In the genomic region with DNA sequence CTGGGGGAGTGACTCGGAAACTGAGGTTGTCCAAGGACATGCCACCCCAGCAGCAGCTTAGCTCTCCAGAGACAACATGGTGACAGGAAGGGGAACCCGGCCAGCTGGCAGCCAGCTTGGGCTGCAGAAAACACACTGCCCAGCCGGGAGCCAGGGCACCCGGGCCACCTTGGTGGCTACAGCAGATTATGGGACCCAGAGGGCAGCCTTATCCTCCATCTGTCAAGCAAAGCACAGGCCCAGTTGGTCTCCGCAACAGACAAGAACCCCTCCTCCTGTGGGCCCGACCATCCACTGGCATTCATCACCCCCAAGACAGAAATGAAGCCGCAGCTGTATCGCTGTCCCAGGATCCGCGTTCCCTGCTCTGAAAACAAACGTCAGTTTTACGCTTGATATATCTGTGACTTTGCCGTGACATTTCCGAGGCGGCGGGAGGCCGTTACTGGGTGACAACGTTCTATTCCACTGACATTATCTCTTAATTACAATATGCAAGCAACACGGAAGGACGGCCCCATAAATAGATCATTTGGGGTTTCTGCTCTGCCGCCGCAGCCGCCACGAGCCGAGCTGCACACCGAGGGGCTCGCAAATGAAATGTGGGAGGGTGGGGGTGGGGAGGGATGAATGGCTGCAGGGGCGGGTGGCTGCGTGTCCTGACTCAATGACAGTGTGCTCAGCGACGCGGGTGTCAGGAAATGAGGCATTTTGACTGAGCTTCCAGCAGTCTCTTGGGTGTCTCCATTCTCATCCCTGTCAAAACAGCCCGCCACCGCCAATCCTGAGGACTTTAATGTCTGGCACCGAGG, we compare ENCODE assay signal across 7 mouse cellular contexts.
DNase-seq lines count a peak whose midpoint lies in the region; ATAC-seq and TF ChIP-seq lines count a peak whose summit lies in the region.

No protein-coding gene starts in this region.

- H3K9ac ChIP-seq in intestine, embryonic 15.5 days: no peak overlapping the region
- no peak overlapping the region for H3K9ac ChIP-seq in liver, embryonic 14.5 days (replicated peaks)
- H3K9ac ChIP-seq in neural tube, embryonic 11.5 days (ENCODE audit: low read length): no peak overlapping the region

- TF ChIP-seq EP300 in liver, embryonic 14.5 days (IDR thresholded peaks at IDR 0.05; ENCODE audit: low read depth): no peak

- H3K4me3 ChIP-seq in bone marrow, adult 2 months (replicated peaks; ENCODE audit: control insufficient read depth, low read depth, low read length): peak overlapping the region; percentile 11
- peak overlapping the region; percentile 3; the same call in 1 of the 2 replicates for H3K4me3 ChIP-seq in intestine, embryonic 15.5 days (replicated peaks)
- H3K4me3 ChIP-seq in liver, embryonic 14.5 days (ENCODE audit: insufficient read depth in 1 of 2, low read depth in 2 of 2, low read length in 2 of 2): no peak overlapping the region
- no peak overlapping the region for H3K4me3 ChIP-seq in neural tube, embryonic 11.5 days (ENCODE audit: low read depth, low read length)

- no peak for ATAC-seq in intestine, embryonic 15.5 days
- ATAC-seq in liver, embryonic 14.5 days (ENCODE audit: insufficient read depth): no peak
- ATAC-seq in neural tube, embryonic 11.5 days (ENCODE audit: insufficient read depth, low FRiP score, low TSS enrichment): peak; percentile 39
- ATAC-seq in inflammation-experienced regulatory T-cells, adult 6 months: no peak

- H3K9me3 ChIP-seq in intestine, embryonic 15.5 days: no peaks in the 10 kb centered on the region
- no peaks in the 10 kb centered on the region for H3K9me3 ChIP-seq in liver, embryonic 14.5 days (ENCODE audit: control insufficient read depth, low read length)
- H3K9me3 ChIP-seq in neural tube, embryonic 11.5 days (ENCODE audit: control insufficient read depth, low read length): no peaks in the 10 kb centered on the region

- H3K27ac ChIP-seq in bone marrow, adult 2 months (ENCODE audit: control insufficient read depth, insufficient read depth, low read depth, low read length, poor library complexity): no peak overlapping the region; the same call in 1 of the 2 replicates
- no peak overlapping the region for H3K27ac ChIP-seq in intestine, embryonic 15.5 days
- no peak overlapping the region for H3K27ac ChIP-seq in liver, embryonic 14.5 days
- peak overlapping the region; percentile 76 for H3K27ac ChIP-seq in neural tube, embryonic 11.5 days (ENCODE audit: low read depth, low read length)

- H3K27me3 ChIP-seq in intestine, embryonic 15.5 days (replicated peaks): 0 out of 2 replicates have a peak, but pooled peaks cover 4% of the 10 kb centered on the region
- H3K27me3 ChIP-seq in liver, embryonic 14.5 days (ENCODE audit: control insufficient read depth, insufficient read depth, low read length): no peaks in the 10 kb centered on the region
- H3K27me3 ChIP-seq in neural tube, embryonic 11.5 days (ENCODE audit: control insufficient read depth, insufficient read depth, low read length): no peaks in the 10 kb centered on the region

- TF ChIP-seq CTCF in bone marrow, adult 2 months (IDR thresholded peaks at IDR 0.05; ENCODE audit: control insufficient read depth, insufficient read depth, low read length): no peak
- no peak for TF ChIP-seq CTCF in liver, embryonic 14.5 days (IDR thresholded peaks at IDR 0.05; ENCODE audit: low read depth)

- H3K4me1 ChIP-seq in bone marrow, adult 2 months (ENCODE audit: control insufficient read depth, insufficient read depth, low read length): peaks cover 2% of the 10 kb centered on the region
- H3K4me1 ChIP-seq in intestine, embryonic 15.5 days (replicated peaks): peaks cover 24% of the 10 kb centered on the region
- peaks cover 0 to 2% of the 10 kb centered on the region in 2 experiments; a peak in 1 of 4 replicates for H3K4me1 ChIP-seq in liver, embryonic 14.5 days (replicated peaks; ENCODE audit: control insufficient read depth in 2 of 2, insufficient read depth in 2 of 2, low read length in 1 of 2)
- peaks cover 21% of the 10 kb centered on the region for H3K4me1 ChIP-seq in neural tube, embryonic 11.5 days (ENCODE audit: control insufficient read depth, insufficient read depth, low read length)

- peak overlapping the region; percentile 49 for H3K4me2 ChIP-seq in intestine, embryonic 15.5 days (replicated peaks)
- peak overlapping the region; percentile 44 for H3K4me2 ChIP-seq in liver, embryonic 14.5 days (ENCODE audit: low read depth)
- peak overlapping the region; percentile 17 for H3K4me2 ChIP-seq in neural tube, embryonic 11.5 days (ENCODE audit: low read depth)

- DNase-seq in MN1 (ENCODE audit: low spot score): peak; percentile 49
- DNase-seq in heart, adult 11 months: peak; percentile 99
- no peak for DNase-seq in liver, embryonic 14.5 days (ENCODE audit: low read depth in 3 of 3, low spot score in 3 of 3)
- peak; percentile 71 for DNase-seq in neural tube, embryonic 11.5 days (ENCODE audit: low spot score)

- 47% methylated on average over 35 of the region's 35 CpGs for WGBS in bone marrow, adult 2 months
- 34% methylated on average over 35 of the region's 35 CpGs for WGBS in intestine, embryonic 15.5 days
- 39% methylated on average over 35 of the region's 35 CpGs for whole genome bisulfite sequencing in liver, embryonic 14.5 days (ENCODE audit: insufficient replicate concordance)
- 34% methylated on average over 35 of the region's 35 CpGs for WGBS in neural tube, embryonic 11.5 days

- no peaks in the 10 kb centered on the region for H3K36me3 ChIP-seq in intestine, embryonic 15.5 days
- no peaks in the 10 kb centered on the region for H3K36me3 ChIP-seq in liver, embryonic 14.5 days (replicated peaks; ENCODE audit: control insufficient read depth, insufficient read depth, low read depth)
- no peaks in the 10 kb centered on the region for H3K36me3 ChIP-seq in neural tube, embryonic 11.5 days (ENCODE audit: control insufficient read depth, insufficient read depth, low read length)

- no peak for TF ChIP-seq POLR2A in bone marrow, adult 2 months (IDR thresholded peaks at IDR 0.05; ENCODE audit: borderline replicate concordance, control insufficient read depth, low read depth, low read length)

Comparison
In these comparisons a context has a peak if more than half of its experiments do, and no peak if none do; other contexts are left out.
1. DNase-seq: peak in MN1 (single experiment), heart, adult 11 months (single experiment) and neural tube, embryonic 11.5 days (single experiment); none in liver, embryonic 14.5 days (0 of 3).
2. H3K4me3 ChIP-seq: peak in bone marrow, adult 2 months (single experiment) and intestine, embryonic 15.5 days (single experiment); none in liver, embryonic 14.5 days (0 of 2) and neural tube, embryonic 11.5 days (single experiment).
3. Peak in every context shown above with its lines, with median percentiles within 50 percentile points of each other: H3K4me2 ChIP-seq.